ENCODE assay signal across 8 mouse cellular contexts in the genomic region with DNA sequence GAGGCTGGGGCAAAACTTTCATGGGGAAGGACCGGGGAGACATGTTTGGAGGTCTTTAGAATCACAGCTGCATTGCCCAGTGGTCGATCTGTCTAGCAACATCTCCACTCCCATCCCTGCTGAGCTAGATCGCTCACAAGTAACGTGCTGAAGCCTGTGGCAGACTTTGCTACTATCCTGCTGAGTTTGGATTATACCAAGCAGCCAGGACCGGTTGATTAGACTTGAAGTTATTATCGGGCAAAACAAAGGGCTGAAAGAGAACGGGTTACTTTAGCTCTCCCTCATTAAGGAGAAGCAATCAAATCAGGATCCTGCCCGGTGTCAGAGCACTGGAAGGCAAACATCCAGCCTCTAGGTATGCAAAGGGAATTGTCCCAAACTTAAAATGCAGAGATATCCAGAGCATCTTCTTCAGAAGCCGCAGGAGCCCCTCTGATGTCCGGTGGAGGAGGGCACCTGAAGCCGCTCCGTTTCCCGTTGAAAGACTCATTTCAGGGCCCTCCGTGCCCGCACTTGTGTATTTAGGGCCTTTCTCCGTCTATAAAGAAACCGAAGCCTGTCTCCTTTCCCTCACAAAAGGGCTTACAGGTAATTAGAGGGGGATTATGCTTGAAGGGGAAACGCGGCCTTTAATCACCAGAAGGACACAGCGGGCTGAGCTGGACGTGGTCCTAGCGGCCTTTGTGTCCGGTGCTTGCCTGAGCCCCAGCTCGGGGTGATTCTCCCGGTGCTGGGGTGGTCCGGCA. TPM values are rescaled to one million over a fixed set of nuclear protein-coding genes. Genes with fewer than 3 reads are reported as not detected.
DNase-seq lines count a peak whose midpoint lies in the region; ATAC-seq and TF ChIP-seq lines count a peak whose summit lies in the region.

Abca4 (plus strand) TSS at position 645 of the 749 bp plus-strand sequence.

- peak; percentile 38 to 40 for DNase-seq in cerebellum, postnatal 10 days
- DNase-seq in stomach, postnatal 0 days (ENCODE audit: low spot score): no peak
- DNase-seq in testis, postnatal 14 days (ENCODE audit: low spot score): no peak
- no peak for DNase-seq in left cerebral cortex, postnatal 4 days

- no peak for ATAC-seq in cerebellum, adult (ENCODE audit: insufficient number of reproducible peaks, low FRiP score, low TSS enrichment)
- ATAC-seq in stomach, embryonic 14.5 days (ENCODE audit: insufficient number of reproducible peaks, insufficient read depth, low FRiP score, low read depth): no peak
- no peak for ATAC-seq in stomach, postnatal 0 days (ENCODE audit: low FRiP score, low TSS enrichment)
- ATAC-seq in liver, embryonic 12.5 days: no peak
- no peak for ATAC-seq in stomach, embryonic 15.5 days (ENCODE audit: insufficient read depth, low FRiP score, low read depth)

- no peak for TF ChIP-seq CTCF in stomach, postnatal 0 days (IDR thresholded peaks at IDR 0.05; ENCODE audit: low read depth)

- no peaks in the 10 kb centered on the region for H3K36me3 ChIP-seq in stomach, embryonic 14.5 days (ENCODE audit: control insufficient read depth, insufficient read depth, low read length)
- H3K36me3 ChIP-seq in stomach, postnatal 0 days (ENCODE audit: control insufficient read depth, insufficient read depth, low read length): no peaks in the 10 kb centered on the region
- no peaks in the 10 kb centered on the region for H3K36me3 ChIP-seq in liver, embryonic 12.5 days
- no peaks in the 10 kb centered on the region for H3K36me3 ChIP-seq in stomach, embryonic 15.5 days

- peaks cover 41% of the 10 kb centered on the region for H3K4me1 ChIP-seq in stomach, embryonic 14.5 days (ENCODE audit: control insufficient read depth, insufficient read depth, low read length)
- H3K4me1 ChIP-seq in stomach, postnatal 0 days (replicated peaks; ENCODE audit: control insufficient read depth, insufficient read depth): peaks cover 9% of the 10 kb centered on the region
- H3K4me1 ChIP-seq in liver, embryonic 12.5 days: peaks cover 27% of the 10 kb centered on the region
- H3K4me1 ChIP-seq in stomach, embryonic 15.5 days: peaks cover 40% of the 10 kb centered on the region

- no peak within 1 kb of the TSS for H3K9ac ChIP-seq in stomach, embryonic 14.5 days (replicated peaks; ENCODE audit: low read depth, low read length)
- H3K9ac ChIP-seq in stomach, postnatal 0 days (ENCODE audit: low read length): no peak within 1 kb of the TSS
- H3K9ac ChIP-seq in liver, embryonic 12.5 days: no peak within 1 kb of the TSS
- no peak within 1 kb of the TSS for H3K9ac ChIP-seq in stomach, embryonic 15.5 days

- intact Hi-C loops in left cerebral cortex, postnatal 4 days (cut with DNase I): no loop called here

- WGBS in stomach, embryonic 14.5 days: 25% methylated on average over 26 of the region's 26 CpGs
- 36% methylated on average over 26 of the region's 26 CpGs for WGBS in stomach, postnatal 0 days
- 33% methylated on average over 26 of the region's 26 CpGs for WGBS in liver, embryonic 12.5 days (ENCODE audit: insufficient replicate concordance)
- 33% methylated on average over 26 of the region's 26 CpGs for WGBS in stomach, embryonic 15.5 days

- peak within 1 kb of the TSS; percentile 13; the same call in 1 of the 2 replicates for H3K4me2 ChIP-seq in stomach, embryonic 14.5 days (replicated peaks; ENCODE audit: low read depth, low read length)
- H3K4me2 ChIP-seq in stomach, postnatal 0 days (replicated peaks; ENCODE audit: low read depth): no peak within 1 kb of the TSS
- H3K4me2 ChIP-seq in liver, embryonic 12.5 days: peak within 1 kb of the TSS; percentile 17
- H3K4me2 ChIP-seq in stomach, embryonic 15.5 days: 0 out of 2 replicates have a peak within 1 kb of the TSS, but pooled peaks have one; percentile 25

- no peak within 1 kb of the TSS for H3K4me3 ChIP-seq in stomach, embryonic 14.5 days (ENCODE audit: low read depth, low read length)
- no peak within 1 kb of the TSS for H3K4me3 ChIP-seq in stomach, postnatal 0 days (ENCODE audit: low read depth, low read length)
- H3K4me3 ChIP-seq in liver, embryonic 12.5 days: no peak within 1 kb of the TSS; the same call in 1 of the 2 replicates
- no peak within 1 kb of the TSS for H3K4me3 ChIP-seq in stomach, embryonic 15.5 days (replicated peaks)

- TF ChIP-seq EP300 in stomach, postnatal 0 days (optimal IDR thresholded peaks at IDR 0.05): no peak

- no peaks in the 10 kb centered on the region for H3K9me3 ChIP-seq in stomach, embryonic 14.5 days (ENCODE audit: control insufficient read depth, low read depth, low read length)
- H3K9me3 ChIP-seq in stomach, postnatal 0 days (ENCODE audit: control insufficient read depth, low read length): no peaks in the 10 kb centered on the region
- H3K9me3 ChIP-seq in liver, embryonic 12.5 days (replicated peaks): no peaks in the 10 kb centered on the region
- no peaks in the 10 kb centered on the region for H3K9me3 ChIP-seq in stomach, embryonic 15.5 days

- no peaks in the 10 kb centered on the region for H3K27me3 ChIP-seq in stomach, embryonic 14.5 days (ENCODE audit: control insufficient read depth, insufficient read depth, low read length)
- no peaks in the 10 kb centered on the region for H3K27me3 ChIP-seq in stomach, postnatal 0 days (ENCODE audit: control insufficient read depth, insufficient read depth, low read length)
- peaks cover 38% of the 10 kb centered on the region for H3K27me3 ChIP-seq in liver, embryonic 12.5 days (replicated peaks)
- H3K27me3 ChIP-seq in stomach, embryonic 15.5 days (replicated peaks): no peaks in the 10 kb centered on the region

- H3K27ac ChIP-seq in stomach, embryonic 14.5 days (ENCODE audit: low read length): no peak within 1 kb of the TSS
- no peak within 1 kb of the TSS for H3K27ac ChIP-seq in stomach, postnatal 0 days (replicated peaks)
- H3K27ac ChIP-seq in liver, embryonic 12.5 days: no peak within 1 kb of the TSS
- no peak within 1 kb of the TSS for H3K27ac ChIP-seq in stomach, embryonic 15.5 days

RNA-seq across cellular contexts. Expression of gene Abca4, which starts in this region (rescaled TPM):
- 0.67 and 0.91 TPM in 2 replicates for polyA plus RNA-seq in stomach, embryonic 14.5 days (2014; fragmentation: Nextera tagmentation; extraction: Ambion mirVana)
- polyA plus RNA-seq in stomach, postnatal 0 days (2015; fragmentation: Nextera tagmentation; extraction: Ambion mirVana): 0.44 and 0.46 TPM in 2 replicates
- 1.2 and 1.3 TPM in 2 replicates for polyA plus RNA-seq in liver, embryonic 12.5 days (2016; fragmentation: Nextera tagmentation; extraction: Ambion mirVana)
- polyA plus RNA-seq in stomach, embryonic 15.5 days (2015; fragmentation: Nextera tagmentation; extraction: Ambion mirVana): 0.43 and 0.80 TPM in 2 replicates
- total RNA-seq in left cerebral cortex, postnatal 4 days (2021): 1 to 10 TPM; 3.4 to 3.8 TPM

Comparison
In these comparisons a context has a peak if more than half of its experiments do, and no peak if none do; other contexts are left out.
1. DNase-seq: peak in cerebellum, postnatal 10 days (2 of 2); none in stomach, postnatal 0 days (single experiment), testis, postnatal 14 days (single experiment) and left cerebral cortex, postnatal 4 days (single experiment).